Mouse (Mus musculus) adrenal gland, adult (tissue): ENCODE measurements around the gene Gbf1.
A peak's percentile ranks its signal among the peaks of the same experiment; 100 is the strongest.
"Not testable (repeated sequence)": the region's sequence is repeated elsewhere in the genome, so short reads cannot be mapped to it uniquely, and the experiment has no call there.

Experiments used
- DNase-seq, 2 experiments: peaks; one replicate each; pipeline ENCODE4 v3.0.0; 2022 to 2023; ENCODE audit warnings: low spot score in 1 of 2; ENCODE audit not compliant: inconsistent age in 2 of 2

The Gbf1 gene

GRCm38 (mm10) chr19:46147511-46148371, 4.6 kb upstream of the Gbf1 start, which contains the start of gene Pitx3:
TSS of gene Pitx3 (minus strand) at chr19:46148326.
- peak; percentile 36 to 70 for DNase-seq

DNA sequence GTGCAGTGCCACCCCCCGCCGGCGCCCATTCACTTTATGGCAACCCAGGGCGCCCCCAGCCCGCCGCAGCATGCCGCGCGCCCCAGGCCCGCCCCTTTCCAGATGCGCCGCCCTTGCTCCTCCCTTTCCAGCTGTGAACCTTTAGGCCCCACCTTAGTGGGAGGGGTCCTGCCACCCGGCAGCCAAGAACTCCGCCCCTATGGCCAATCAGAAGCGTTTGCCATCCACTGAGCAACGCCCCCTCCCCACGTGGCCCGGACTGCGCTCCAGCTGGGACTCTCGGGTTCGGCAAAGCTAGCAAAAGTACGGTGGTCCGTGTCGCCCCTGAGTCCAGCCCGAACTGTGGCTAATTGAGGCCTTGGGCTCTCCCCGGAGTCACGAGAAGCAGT, 3.9 kb upstream of the Gbf1 start:
- peak; percentile 91 to 96 for DNase-seq

DNA sequence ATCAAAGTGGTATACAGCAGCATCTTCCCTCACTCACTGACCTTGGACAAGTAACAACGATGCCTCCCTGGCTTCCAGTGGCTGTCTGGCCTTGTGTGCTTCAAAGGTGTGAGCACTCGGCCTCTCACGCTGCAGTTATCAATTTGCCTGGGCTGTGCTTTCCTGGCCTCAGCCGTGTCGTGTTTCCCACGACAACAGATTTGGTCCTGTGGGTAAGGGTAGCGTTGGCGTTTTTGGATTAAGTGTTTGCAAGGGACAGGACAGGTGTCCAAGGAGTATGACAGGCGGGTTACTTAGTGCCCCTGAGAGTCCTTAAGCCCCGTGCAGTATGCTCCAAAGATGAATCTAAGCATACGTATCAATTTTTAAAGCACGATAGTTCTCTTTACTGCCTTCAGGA, 3.2 kb upstream of the Gbf1 start:
- DNase-seq = no peak

DNA sequence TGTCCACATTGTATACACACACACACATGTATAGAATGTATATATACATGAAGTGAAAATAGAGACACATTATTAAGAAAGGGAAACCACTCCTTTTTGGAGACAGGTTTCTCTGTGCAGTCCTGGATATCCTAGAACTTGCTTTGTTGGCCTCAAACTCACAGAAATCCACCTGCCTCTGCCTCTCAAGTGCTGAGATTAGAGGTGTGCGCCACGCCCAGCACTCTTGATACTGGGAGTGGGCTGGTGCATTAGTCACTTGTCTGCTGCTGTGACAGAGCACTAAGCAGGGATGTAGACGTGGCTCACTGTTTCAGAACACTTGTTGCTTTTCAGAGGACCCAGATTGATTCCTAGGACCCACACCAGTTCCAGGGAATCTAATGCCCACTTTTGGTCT, 13.6 kb downstream of the Gbf1 start:
- no peak for DNase-seq

GRCm38 (mm10) chr19:46167169-46167568, 14.9 kb downstream of the Gbf1 start:
- not testable (repeated sequence) for DNase-seq

- no peak for DNase-seq
These were observed 17.1 kb downstream of the Gbf1 start for GRCm38 (mm10) chr19:46169396-46169795.

DNA sequence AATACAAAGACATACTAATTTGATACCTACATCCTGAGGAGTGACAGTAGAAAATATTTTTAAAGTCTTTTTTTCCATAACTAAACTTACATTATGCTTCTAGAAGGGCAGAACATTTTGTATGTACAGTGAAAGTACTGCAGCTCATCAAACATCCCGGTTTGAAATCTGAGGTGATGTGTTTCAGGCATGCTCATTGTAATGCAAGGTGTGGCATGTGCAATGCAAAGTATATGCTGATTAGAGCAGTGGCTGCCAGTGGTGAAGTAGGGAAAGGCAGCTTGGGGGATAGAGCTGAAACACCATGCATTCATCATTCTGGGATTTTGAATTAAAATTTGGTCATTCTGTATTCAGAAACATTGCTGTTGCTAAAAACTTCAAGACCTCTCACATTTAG, 17.6 kb downstream of the Gbf1 start:
- no peak for DNase-seq

GRCm38 (mm10) chr19:46172541-46172940, 20.2 kb downstream of the Gbf1 start:
- no peak for DNase-seq

DNA sequence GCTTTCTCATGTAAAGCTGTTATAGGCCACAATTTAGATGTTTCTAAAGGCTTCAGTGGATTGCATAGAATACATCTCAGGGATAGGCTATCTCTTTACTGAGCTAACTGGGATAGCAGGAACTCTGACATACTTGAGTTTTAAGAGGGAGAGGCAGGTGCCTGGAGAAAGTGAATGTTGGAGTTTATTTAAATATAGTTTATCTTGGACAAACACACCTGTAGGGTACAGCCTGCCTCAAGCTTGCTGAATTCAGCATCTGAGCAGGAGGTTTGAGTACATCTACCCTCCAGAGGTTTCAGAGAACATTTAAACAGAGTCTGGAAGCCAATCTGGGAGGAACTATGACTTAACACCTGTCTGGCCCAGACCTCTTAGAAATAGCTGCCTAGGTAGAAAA, 22.9 kb downstream of the Gbf1 start:
- no peak for DNase-seq

- no peak for DNase-seq
These were observed 24.7 kb downstream of the Gbf1 start for GRCm38 (mm10) chr19:46177046-46177445.

DNA sequence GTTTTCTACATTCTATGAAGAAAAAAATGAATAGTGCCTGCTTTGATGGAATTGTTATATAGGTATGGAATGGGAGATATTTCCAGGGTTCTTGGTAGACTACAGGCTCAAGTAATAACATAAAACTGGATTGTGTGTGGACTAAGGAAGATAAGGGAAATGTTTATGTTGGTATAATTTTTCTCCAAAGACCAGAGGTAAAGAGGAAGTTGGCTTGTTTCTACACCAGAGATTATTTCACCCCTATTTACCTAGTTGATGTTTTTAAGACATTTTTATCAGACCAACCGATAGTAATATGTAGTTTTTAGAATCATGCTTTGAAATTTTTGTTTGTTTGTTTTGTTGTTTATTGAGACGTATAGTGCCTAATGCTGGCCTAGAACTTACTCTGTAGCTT, 28.0 kb downstream of the Gbf1 start:
- no peak for DNase-seq

DNA sequence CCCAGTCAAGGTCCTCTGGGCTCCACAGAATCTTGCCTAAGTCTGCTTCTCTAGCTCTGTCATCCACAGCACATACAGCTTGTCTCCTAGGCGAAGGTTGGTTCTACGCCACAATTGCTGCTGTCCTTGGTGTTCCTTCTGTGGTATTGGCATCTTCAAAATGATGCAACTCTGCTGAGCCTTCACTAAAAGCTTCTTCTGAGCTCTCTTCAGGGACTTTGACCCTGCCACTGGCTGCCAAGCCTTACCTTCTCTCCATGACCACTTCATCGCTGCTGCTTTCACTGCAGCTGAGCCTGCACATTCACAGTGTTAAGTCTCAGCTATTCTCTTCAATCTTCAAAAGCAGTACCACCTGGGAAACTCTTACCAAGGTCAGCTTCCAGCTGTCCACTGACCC, 29.9 kb downstream of the Gbf1 start:
- peak; percentile 15 to 44 for DNase-seq

DNA sequence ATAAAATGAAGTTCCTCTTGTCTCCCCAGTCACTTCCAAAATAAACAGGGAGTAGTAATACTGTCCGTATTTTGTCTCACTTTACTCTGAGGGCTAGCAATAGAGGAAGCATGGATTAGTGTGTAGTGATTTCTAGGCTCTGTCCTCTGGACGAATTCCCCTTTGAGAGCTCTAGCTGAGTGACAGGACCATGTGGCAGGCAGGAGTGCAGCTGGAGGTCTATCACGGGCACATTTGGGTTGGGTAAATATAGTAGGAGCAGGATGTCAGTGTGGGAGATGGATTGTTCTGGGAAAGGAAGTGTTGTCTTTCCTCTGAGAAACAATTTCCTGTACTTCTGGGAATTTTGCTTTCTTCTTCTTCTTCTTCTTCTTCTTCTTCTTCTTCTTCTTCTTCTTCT, 34.3 kb downstream of the Gbf1 start:
- no peak for DNase-seq

GRCm38 (mm10) chr19:46187203-46187602, 34.9 kb downstream of the Gbf1 start:
- no peak for DNase-seq

GRCm38 (mm10) chr19:46198293-46198692, 46.0 kb downstream of the Gbf1 start:
- DNase-seq = no peak

GRCm38 (mm10) chr19:46198891-46199290, 46.6 kb downstream of the Gbf1 start:
- no peak for DNase-seq

DNA sequence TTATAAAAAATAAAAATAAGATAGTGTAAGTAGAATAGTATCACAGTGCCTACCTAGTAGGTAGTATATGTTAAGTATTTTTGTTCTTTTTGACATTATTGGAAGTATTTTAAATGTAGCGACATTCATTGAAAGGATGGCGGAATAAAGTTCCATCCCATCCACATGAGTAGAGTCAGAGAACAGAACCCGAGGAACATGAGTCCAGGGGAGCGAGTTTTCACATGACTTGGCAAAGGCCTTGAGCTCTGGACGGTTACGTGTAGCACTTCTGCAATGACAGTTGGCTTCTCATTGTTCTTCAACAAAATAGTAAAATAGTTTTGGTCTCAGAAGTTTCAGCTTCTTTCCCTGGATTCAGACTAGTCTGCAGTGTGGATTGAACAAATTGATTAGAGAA, 51.9 kb downstream of the Gbf1 start:
- DNase-seq = peak in 1 of 2 experiments; percentile 24

DNA sequence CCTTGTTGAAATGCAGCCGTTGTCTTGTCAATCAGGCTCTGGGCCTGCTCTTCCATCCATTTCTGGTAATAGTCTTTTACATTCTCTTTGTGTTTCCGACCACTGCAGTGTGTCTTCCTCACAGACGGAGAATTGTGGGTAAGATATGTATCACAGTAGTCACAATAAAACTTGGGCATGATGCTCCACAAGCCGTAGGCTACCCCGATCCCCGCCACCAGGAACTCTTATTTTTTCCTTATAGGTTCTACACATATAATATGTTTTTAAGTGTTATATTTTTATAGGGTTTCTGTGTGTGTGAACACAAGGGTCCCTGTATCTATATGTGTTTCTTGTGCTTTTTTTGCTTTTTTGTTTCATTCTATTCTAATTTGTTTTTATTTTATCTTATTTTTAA, 53.4 kb downstream of the Gbf1 start:
- DNase-seq = no peak

GRCm38 (mm10) chr19:46210951-46211350, 58.6 kb downstream of the Gbf1 start:
- DNase-seq = no peak

- DNase-seq = no peak
These were observed 62.2 kb downstream of the Gbf1 start for GRCm38 (mm10) chr19:46214541-46214940.

GRCm38 (mm10) chr19:46215401-46215800, 63.1 kb downstream of the Gbf1 start:
- DNase-seq = no peak

DNA sequence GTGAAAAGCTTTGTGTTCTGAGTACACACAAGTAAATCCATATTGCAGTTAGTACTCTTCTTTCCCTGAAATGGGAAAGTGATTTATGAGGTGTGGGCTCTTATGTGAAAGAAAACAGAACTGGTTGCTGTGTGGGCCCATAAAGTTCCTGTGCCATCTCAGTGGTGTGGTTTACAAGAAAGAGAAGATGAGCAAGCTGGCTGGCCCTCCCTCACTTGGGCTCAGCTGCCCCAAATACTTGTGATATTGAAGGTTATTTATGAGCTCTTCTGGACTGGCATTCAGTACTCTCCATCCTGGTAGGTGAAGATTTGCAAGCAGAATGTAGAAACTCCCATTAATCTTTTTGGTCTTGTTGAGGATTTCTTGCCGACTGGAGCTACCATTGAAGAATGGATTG, 64.4 kb downstream of the Gbf1 start:
- DNase-seq = no peak

- DNase-seq = not testable (repeated sequence)
These were observed 65.0 kb downstream of the Gbf1 start for GRCm38 (mm10) chr19:46217347-46217746.
